ENCODE assay signal across 10 mouse cellular contexts in the genomic region with DNA sequence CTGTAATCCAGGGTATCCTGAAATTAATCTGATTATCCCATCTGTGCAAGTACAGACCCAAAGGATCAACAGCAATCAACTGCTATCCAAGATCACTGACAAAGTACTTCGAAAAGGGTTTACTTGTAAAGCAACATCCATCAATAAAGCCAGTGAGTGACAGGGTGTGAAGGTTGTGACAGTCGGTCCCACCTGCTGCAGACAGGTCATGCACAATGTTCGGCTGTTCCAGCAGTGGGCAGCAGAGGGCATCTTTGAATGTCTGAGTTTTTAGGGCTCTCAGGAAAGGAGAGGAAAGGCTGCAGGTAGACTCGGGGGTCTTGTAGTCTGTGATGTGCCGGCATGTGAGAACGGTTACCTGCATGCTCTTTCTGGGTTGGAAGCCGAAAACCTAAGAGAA. TPM values are rescaled to one million over a fixed set of nuclear protein-coding genes. Genes with fewer than 3 reads are reported as not detected.
DNase-seq lines count a peak whose midpoint lies in the region; ATAC-seq and TF ChIP-seq lines count a peak whose summit lies in the region.
"Had no signal": no experiment of that assay in that cellular context is flagged by ENCODE, and none has a peak within 500 bp of the region (broad histone marks: within the 10 kb centered on the region; RNA-seq: fewer than 3 reads in every experiment).

No protein-coding gene starts in this region.

- TF ChIP-seq CTCF in cerebellum, adult 2 months (IDR thresholded peaks at IDR 0.05; ENCODE audit: borderline replicate concordance, insufficient read depth, low read depth, low read length), result peak; percentile 45; the same call in 1 of the 2 replicates
- TF ChIP-seq CTCF in lung, embryonic 14.5 days (IDR thresholded peaks at IDR 0.05; ENCODE audit: low read depth), result peak; percentile 60

- H3K9ac ChIP-seq in lung, embryonic 14.5 days, result no peak overlapping the region
- H3K9ac ChIP-seq: embryonic facial prominence, embryonic 12.5 days; liver, embryonic 13.5 days had no signal

- 79% methylated on average over 7 of the region's 7 CpGs for WGBS in cerebellum, adult 2 months
- WGBS in lung, embryonic 14.5 days, result 72% methylated on average over 7 of the region's 7 CpGs

- no peak for DNase-seq in cerebellum, adult 2 months
- no peak for DNase-seq in cerebellum, postnatal 4 days (ENCODE audit: low spot score in 2 of 2)
- DNase-seq in lung, embryonic 14.5 days, result peak; percentile 45
- DNase-seq in lung, postnatal 25 days (ENCODE audit: low spot score), result no peak
- peak; percentile 50 to 61 for DNase-seq in thymus, postnatal 10 days (ENCODE audit: low spot score in 2 of 2)
- no peak for DNase-seq in layer of hippocampus, adult 11-12 months (ENCODE audit: low spot score)
- DNase-seq in right cerebral cortex, postnatal 10 days (ENCODE audit: low spot score in 2 of 2), result no peak
- DNase-seq: liver, embryonic 13.5 days had no signal

- no peak overlapping the region for H3K27ac ChIP-seq in cerebellum, adult 2 months (ENCODE audit: insufficient read depth, low read length)
- H3K27ac ChIP-seq in lung, embryonic 14.5 days (ENCODE audit: low read depth), result no peak overlapping the region
- H3K27ac ChIP-seq: embryonic facial prominence, embryonic 12.5 days; liver, embryonic 13.5 days had no signal

- no peaks in the 10 kb centered on the region for H3K27me3 ChIP-seq in cerebellum, adult 2 months (ENCODE audit: control insufficient read depth, insufficient read depth, low read length)
- H3K27me3 ChIP-seq in lung, embryonic 14.5 days (ENCODE audit: insufficient read depth, low read length), result no peaks in the 10 kb centered on the region
- H3K27me3 ChIP-seq: embryonic facial prominence, embryonic 12.5 days; liver, embryonic 13.5 days had no signal

- no peaks in the 10 kb centered on the region for H3K9me3 ChIP-seq in lung, embryonic 14.5 days (ENCODE audit: low read depth, low read length)
- H3K9me3 ChIP-seq: embryonic facial prominence, embryonic 12.5 days; liver, embryonic 13.5 days had no signal

- no peak for TF ChIP-seq POLR2A in cerebellum, adult 2 months (IDR thresholded peaks at IDR 0.05; ENCODE audit: borderline replicate concordance, insufficient read depth, low read length)

- H3K4me3 ChIP-seq in cerebellum, adult 2 months (replicated peaks; ENCODE audit: insufficient read depth, low read depth, low read length), result no peak overlapping the region
- H3K4me3 ChIP-seq in lung, embryonic 14.5 days (ENCODE audit: low read depth, low read length), result no peak overlapping the region
- H3K4me3 ChIP-seq: embryonic facial prominence, embryonic 12.5 days; liver, embryonic 13.5 days had no signal

- H3K4me2 ChIP-seq in lung, embryonic 14.5 days, result no peak overlapping the region
- H3K4me2 ChIP-seq: embryonic facial prominence, embryonic 12.5 days; liver, embryonic 13.5 days had no signal

- no peaks in the 10 kb centered on the region for H3K4me1 ChIP-seq in cerebellum, adult 2 months (ENCODE audit: control insufficient read depth, insufficient read depth, low read length)
- no peaks in the 10 kb centered on the region for H3K4me1 ChIP-seq in lung, embryonic 14.5 days (ENCODE audit: insufficient read depth)
- H3K4me1 ChIP-seq: embryonic facial prominence, embryonic 12.5 days; liver, embryonic 13.5 days had no signal

- H3K36me3 ChIP-seq in lung, embryonic 14.5 days (ENCODE audit: insufficient read depth), result peaks cover 65% of the 10 kb centered on the region

- ATAC-seq in lung, embryonic 14.5 days (ENCODE audit: insufficient read depth), result no peak
- ATAC-seq in granulocyte monocyte progenitor cell, adult 5-6 weeks (replicated peaks; ENCODE audit: poor library complexity, severe bottlenecking), result peak; percentile 68

RNA-seq across cellular contexts. Expression of gene Psmg1, which starts 7.2 kb away (rescaled TPM):
- polyA plus RNA-seq in cerebellum, adult 2 months (2012; rRNA removed), result 28.8 and 29.3 TPM in 2 replicates
- 97.8 and 104 TPM in 2 replicates for polyA plus RNA-seq in lung, embryonic 14.5 days (2014; fragmentation: Nextera tagmentation; extraction: Ambion mirVana)
- total RNA-seq in granulocyte monocyte progenitor cell, adult 5-6 weeks (2014; fragmentation: Nextera tagmentation), result 53.2 and 68.7 TPM in 2 replicates
- 71.9 and 94.4 TPM in 2 replicates for total RNA-seq in granulocyte monocyte progenitor cell, adult 5-6 weeks (2017)

Comparison
In these comparisons a context has a peak if more than half of its experiments do, and no peak if none do; other contexts are left out.
1. DNase-seq: peak in lung, embryonic 14.5 days (single experiment) and thymus, postnatal 10 days (2 of 2); none in cerebellum, adult 2 months (0 of 2), cerebellum, postnatal 4 days (0 of 2), lung, postnatal 25 days (single experiment), layer of hippocampus, adult 11-12 months (single experiment) and right cerebral cortex, postnatal 10 days (0 of 2).